Mouse (Mus musculus) monocyte, adult 5-6 weeks (primary cell): ENCODE measurements at regions not wholly inside any gene's neighbourhood (a gene's known extent, or its start where the extent isn't known, plus 50 kb on each side); places are given as distances from the start of the nearest gene placed in this dataset.

Experiments used
- ATAC-seq: fragments of 153-309, 156-312 bp; replicated peaks from 2 replicates; pipeline ENCODE4 v1.8.0; 2017; ENCODE audit warnings: mild to moderate bottlenecking; ENCODE audit not compliant: low TSS enrichment, insufficient number of reproducible peaks, severe bottlenecking, poor library complexity, low FRiP score

- ATAC-seq: no peak
These were observed 57.4 kb downstream of the Gm21962 start for GRCm38 (mm10) chr3:137728689-137729088.

GRCm38 (mm10) chr3:137729421-137729820 is 58.1 kb downstream of the Gm21962 start:
- no peak for ATAC-seq

GRCm38 (mm10) chr3:137737222-137737800 is 66.0 kb downstream of the Gm21962 start:
- ATAC-seq: no peak

- ATAC-seq: no peak
These were observed 70.2 kb downstream of the Gm21962 start for GRCm38 (mm10) chr3:137741528-137741927.

- no peak for ATAC-seq
These were observed 70.8 kb downstream of the Gm21962 start for GRCm38 (mm10) chr3:137742119-137742518.

GRCm38 (mm10) chr3:137751732-137752260 is 80.5 kb downstream of the Gm21962 start:
- no peak for ATAC-seq

GRCm38 (mm10) chr3:137752447-137753256 is 81.3 kb downstream of the Gm21962 start:
- ATAC-seq: no peak

- ATAC-seq: no peak
These were observed 81.9 kb downstream of the Gm21962 start for GRCm38 (mm10) chr3:137753257-137753654.

- no peak for ATAC-seq
These were observed 84.1 kb downstream of the Gm21962 start for GRCm38 (mm10) chr3:137755391-137755790.

- ATAC-seq: no peak
These were observed 91.0 kb downstream of the Gm21962 start for GRCm38 (mm10) chr3:137762213-137762884.

- ATAC-seq: no peak
These were observed 92.1 kb downstream of the Gm21962 start for GRCm38 (mm10) chr3:137763406-137763805.

- no peak for ATAC-seq
These were observed 95.7 kb upstream of the H2afz start for GRCm38 (mm10) chr3:137768627-137769026.

- peak; percentile 36; the same call in 1 of the 2 replicates for ATAC-seq
These were observed 89.0 kb upstream of the H2afz start for GRCm38 (mm10) chr3:137775076-137775849.

GRCm38 (mm10) chr3:137778113-137778512 is 86.2 kb upstream of the H2afz start:
- peak; percentile 44; the same call in 1 of the 2 replicates for ATAC-seq

GRCm38 (mm10) chr3:137780029-137780428 is 84.3 kb upstream of the H2afz start:
- ATAC-seq: no peak

- no peak for ATAC-seq
These were observed 81.5 kb upstream of the H2afz start for GRCm38 (mm10) chr3:137782836-137783235.

- ATAC-seq: no peak
These were observed 80.1 kb upstream of the H2afz start for GRCm38 (mm10) chr3:137783937-137784911.

- no peak for ATAC-seq
These were observed 79.1 kb upstream of the H2afz start for GRCm38 (mm10) chr3:137785224-137785623.
